Mouse (Mus musculus): ENCODE measurements around the gene Olfr1475. TPM values are rescaled to one million over a fixed set of nuclear protein-coding genes. Genes with fewer than 3 reads are reported as not detected.
"Not testable (repeated sequence)": the region's sequence is repeated elsewhere in the genome, so short reads cannot be mapped to it uniquely, and the experiment has no call there.

Gene Olfr1475
- not detected for total RNA-seq (2021)
- long read RNA-seq, experiment 1 = 0 reads
- long read RNA-seq, experiment 2 = 0 reads

- no peak for DNase-seq
These were observed at the start of gene Olfr1475 for GRCm38 (mm10) chr19:13480096-13480495. Gene Olfr1475 (minus strand): TSS chr19:13480196.

GRCm38 (mm10) chr19:13527613-13528012, 47.6 kb upstream of the Olfr1475 start, which contains the start of gene Olfr1480:
Gene Olfr1480 (plus strand): TSS chr19:13527913.
- DNase-seq = no peak

GRCm38 (mm10) chr19:13500246-13500645, 20.2 kb upstream of the Olfr1475 start, which contains the start of gene Olfr1477:
Gene Olfr1477 (plus strand): TSS chr19:13500546.
- DNase-seq = no peak

GRCm38 (mm10) chr19:13469265-13469664, 10.7 kb downstream of the Olfr1475 start, which contains the start of gene Olfr1474:
Gene Olfr1474 (plus strand): TSS chr19:13469565.
- not testable (repeated sequence) for DNase-seq

- DNase-seq = no peak
These were observed 24.0 kb downstream of the Olfr1475 start, which contains the start of gene Olfr1472 for GRCm38 (mm10) chr19:13455986-13456385. Gene Olfr1472 (minus strand): TSS chr19:13456086.

GRCm38 (mm10) chr19:13443109-13443508, 36.9 kb downstream of the Olfr1475 start, which contains the start of gene Olfr1471:
Gene Olfr1471 (plus strand): TSS chr19:13443409.
- DNase-seq = not testable (repeated sequence)

Other genes with a start within 250 kb of the Olfr1475 start
- gene Olfr1463, start 248.9 kb downstream of the Olfr1475 start, total RNA-seq (2021) = not detected
- not detected for gene Olfr1465, start 164.7 kb downstream of the Olfr1475 start, total RNA-seq (2021)
- not detected for gene Olfr1466, start 141.3 kb downstream of the Olfr1475 start, total RNA-seq (2021)
- not detected for gene Olfr1467, start 118.0 kb downstream of the Olfr1475 start, total RNA-seq (2021)
- not detected for gene Olfr1469, start 72.3 kb downstream of the Olfr1475 start, total RNA-seq (2021)
- gene Olfr1471, start 36.8 kb downstream of the Olfr1475 start, total RNA-seq (2021) = not detected
- not detected for gene Olfr1472, start 24.1 kb downstream of the Olfr1475 start, total RNA-seq (2021)
- not detected for gene Olfr1474, start 10.6 kb downstream of the Olfr1475 start, total RNA-seq (2021)
- not detected for gene Olfr1477, start 20.4 kb upstream of the Olfr1475 start, total RNA-seq (2021)
- gene Olfr1480, start 47.7 kb upstream of the Olfr1475 start, total RNA-seq (2021) = not detected
- not detected for gene Olfr1484, start 103.3 kb upstream of the Olfr1475 start, total RNA-seq (2021)
- gene Olfr1487, start 137.2 kb upstream of the Olfr1475 start, total RNA-seq (2021) = not detected
- not detected for gene Olfr1489, start 151.4 kb upstream of the Olfr1475 start, total RNA-seq (2021)
- not detected for gene Olfr1490, start 170.9 kb upstream of the Olfr1475 start, total RNA-seq (2021)
- gene Olfr1491, start 217.1 kb upstream of the Olfr1475 start, total RNA-seq (2021) = not detected
- gene Olfr1493-ps1, start 243.1 kb upstream of the Olfr1475 start, total RNA-seq (2021) = not detected